Mouse (Mus musculus): Measurements from ENCODE around the gene Pkib. TPM values are rescaled to one million over a fixed set of nuclear protein-coding genes. Genes with fewer than 3 reads are reported as not detected.

The Pkib gene
- total and polyA plus RNA-seq, 2 experiments from 2014 or later = 4.2 to 11.3 TPM

GRCm38 (mm10) chr10:57763044-57763443 is 131.3 kb downstream of the Pkib start:
- H3K4me2 ChIP-seq (ENCODE audit: low read depth, low read length) = no peak overlapping the region
- no peaks in the 10 kb centered on the region for H3K36me3 ChIP-seq (ENCODE audit: insufficient read depth, low read length)
- no peak overlapping the region for H3K9ac ChIP-seq (replicated peaks; ENCODE audit: low read length)
- WGBS = 22% methylated on average over 1 of the region's 1 CpGs
- H3K4me3 ChIP-seq (ENCODE audit: low read length) = no peak overlapping the region
- TF ChIP-seq CTCF (IDR thresholded peaks at IDR 0.05; ENCODE audit: low read depth) = no peak
- no peak overlapping the region for H3K27ac ChIP-seq
- DNase-seq (ENCODE audit: low spot score) = no peak
- no peaks in the 10 kb centered on the region for H3K27me3 ChIP-seq (ENCODE audit: insufficient read depth, low read length)
- H3K9me3 ChIP-seq (ENCODE audit: low read length) = no peaks in the 10 kb centered on the region
- no peaks in the 10 kb centered on the region for H3K4me1 ChIP-seq (ENCODE audit: insufficient read depth, low read length)
- ATAC-seq = no peak

- Histone ChIP-seq H3K4me2 (ENCODE audit: low read depth, low read length) (peak overlapping the region; percentile 57), H3K9me3 (ENCODE audit: low read length) (no peaks in the 10 kb centered on the region), H3K9ac (replicated peaks; ENCODE audit: low read length) (peak overlapping the region; percentile 48), H3K4me3 (ENCODE audit: low read length) (peak overlapping the region; percentile 25), H3K36me3 (ENCODE audit: insufficient read depth, low read length) (no peaks in the 10 kb centered on the region), H3K27me3 (ENCODE audit: insufficient read depth, low read length) (no peaks in the 10 kb centered on the region), H3K4me1 (ENCODE audit: insufficient read depth, low read length) (peaks cover 4% of the 10 kb centered on the region; the same call in 1 of the 2 replicates), H3K27ac (peak overlapping the region; percentile 90)
- 11% methylated on average over 13 of the region's 13 CpGs for WGBS
- no peak for TF ChIP-seq CTCF (IDR thresholded peaks at IDR 0.05; ENCODE audit: low read depth)
- DNase-seq (ENCODE audit: low spot score) = peak; percentile 75
- ATAC-seq = peak; percentile 68
Measured at GRCm38 (mm10) chr10:57783289-57784130, 151.7 kb downstream of the Pkib start.

- DNase-seq (ENCODE audit: low spot score) = peak; percentile 97
- H3K4me1 ChIP-seq (ENCODE audit: insufficient read depth, low read length) = peaks cover 4% of the 10 kb centered on the region; the same call in 1 of the 2 replicates
Measured at GRCm38 (mm10) chr10:57784131-57784875, 152.5 kb downstream of the Pkib start.

DNA sequence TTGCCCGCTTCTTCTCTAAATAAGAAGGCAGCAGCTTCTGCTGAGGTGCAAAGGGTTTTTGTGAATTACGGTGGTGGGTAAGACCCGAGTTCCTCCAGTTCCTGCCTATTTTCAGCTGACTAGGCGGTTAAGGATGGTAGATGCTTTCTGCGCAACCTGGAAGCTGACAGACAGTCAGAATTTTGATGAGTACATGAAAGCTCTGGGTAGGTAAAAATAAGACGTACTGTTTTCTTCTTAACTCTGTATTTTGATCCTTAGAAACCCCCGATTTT is 153.0 kb downstream of the Pkib start, which contains the start of gene Fabp7:
Gene Fabp7, plus strand, starts transcription at position 6 of the 275 bp plus-strand sequence.
- peaks cover 4% of the 10 kb centered on the region; the same call in 1 of the 2 replicates for H3K4me1 ChIP-seq (ENCODE audit: insufficient read depth, low read length)
- DNase-seq (ENCODE audit: low spot score) = no peak
- peak within 1 kb of the TSS; percentile 61 for H3K9ac ChIP-seq (replicated peaks; ENCODE audit: low read length)
- peak within 1 kb of the TSS; percentile 57 for H3K4me2 ChIP-seq (ENCODE audit: low read depth, low read length)
- peak within 1 kb of the TSS; percentile 40 for H3K4me3 ChIP-seq (ENCODE audit: low read length)
- 5% methylated on average over 7 of the region's 7 CpGs for WGBS
- peak within 1 kb of the TSS; percentile 90 for H3K27ac ChIP-seq
- H3K27me3 ChIP-seq (ENCODE audit: insufficient read depth, low read length) = no peaks in the 10 kb centered on the region
- ATAC-seq = no peak
- H3K36me3 ChIP-seq (ENCODE audit: insufficient read depth, low read length) = no peaks in the 10 kb centered on the region
- no peak for TF ChIP-seq CTCF (IDR thresholded peaks at IDR 0.05; ENCODE audit: low read depth)
- no peaks in the 10 kb centered on the region for H3K9me3 ChIP-seq (ENCODE audit: low read length)

More at GRCm38 (mm10) chr10:57784131-57784875, 152.5 kb downstream of the Pkib start:
- Histone ChIP-seq H3K36me3 (ENCODE audit: insufficient read depth, low read length) (no peaks in the 10 kb centered on the region), H3K4me2 (ENCODE audit: low read depth, low read length) (peak overlapping the region; percentile 57), H3K27ac (peak overlapping the region; percentile 90), H3K4me3 (ENCODE audit: low read length) (peak overlapping the region; percentile 40), H3K9me3 (ENCODE audit: low read length) (no peaks in the 10 kb centered on the region), H3K9ac (replicated peaks; ENCODE audit: low read length) (peak overlapping the region; percentile 61; the same call in 1 of the 2 replicates), H3K27me3 (ENCODE audit: insufficient read depth, low read length) (no peaks in the 10 kb centered on the region)
- WGBS = 7% methylated on average over 7 of the region's 7 CpGs
- peak; percentile 95 for ATAC-seq
- no peak for TF ChIP-seq CTCF (IDR thresholded peaks at IDR 0.05; ENCODE audit: low read depth)

GRCm38 (mm10) chr10:57785552-57785951 is 153.8 kb downstream of the Pkib start:
- H3K4me2 ChIP-seq (ENCODE audit: low read depth, low read length) = peak overlapping the region; percentile 57
- 11% methylated on average over 2 of the region's 2 CpGs for WGBS
- TF ChIP-seq CTCF (IDR thresholded peaks at IDR 0.05; ENCODE audit: low read depth) = no peak
- peak overlapping the region; percentile 90 for H3K27ac ChIP-seq
- no peaks in the 10 kb centered on the region for H3K27me3 ChIP-seq (ENCODE audit: insufficient read depth, low read length)
- no peak for ATAC-seq
- no peaks in the 10 kb centered on the region for H3K36me3 ChIP-seq (ENCODE audit: insufficient read depth, low read length)
- peaks cover 4% of the 10 kb centered on the region; the same call in 1 of the 2 replicates for H3K4me1 ChIP-seq (ENCODE audit: insufficient read depth, low read length)
- peak overlapping the region; percentile 40 for H3K4me3 ChIP-seq (ENCODE audit: low read length)
- no peak for DNase-seq (ENCODE audit: low spot score)
- H3K9me3 ChIP-seq (ENCODE audit: low read length) = no peaks in the 10 kb centered on the region
- H3K9ac ChIP-seq (replicated peaks; ENCODE audit: low read length) = peak overlapping the region; percentile 61

Other genes starting within 250 kb of the Pkib start
- gene Hsf2, start 145.6 kb upstream of the Pkib start, total RNA-seq (2014; rRNA removed) = 35.0 and 37.8 TPM in 2 replicates
- 47.8 and 49.4 TPM in 2 replicates for gene Hsf2, start 145.6 kb upstream of the Pkib start, polyA plus RNA-seq (2015; fragmentation: Nextera tagmentation; extraction: Ambion mirVana)
- gene Serinc1, start 99.5 kb upstream of the Pkib start, total RNA-seq (2014; rRNA removed) = 323 and 327 TPM in 2 replicates
- 462 and 470 TPM in 2 replicates for gene Serinc1, start 99.5 kb upstream of the Pkib start, polyA plus RNA-seq (2015; fragmentation: Nextera tagmentation; extraction: Ambion mirVana)
- 708 and 750 TPM in 2 replicates for gene Fabp7, start 152.9 kb downstream of the Pkib start, total RNA-seq (2014; rRNA removed)
- 3,353 and 3,880 TPM in 2 replicates for gene Fabp7, start 152.9 kb downstream of the Pkib start, polyA plus RNA-seq (2015; fragmentation: Nextera tagmentation; extraction: Ambion mirVana)
- 31.1 and 40.0 TPM in 2 replicates for gene Smpdl3a, start 162.4 kb downstream of the Pkib start, total RNA-seq (2014; rRNA removed)
- 45.2 and 46.0 TPM in 2 replicates for gene Smpdl3a, start 162.4 kb downstream of the Pkib start, polyA plus RNA-seq (2015; fragmentation: Nextera tagmentation; extraction: Ambion mirVana)